Mouse (Mus musculus) MEL (cell line): ENCODE results near the gene Lamtor1. TPM values are rescaled to one million over a fixed set of nuclear protein-coding genes. Genes with fewer than 3 reads are reported as not detected.
"Not testable (repeated sequence)": the region's sequence is repeated elsewhere in the genome, so short reads cannot be mapped to it uniquely, and the experiment has no call there.

Experiments used
- DNase-seq: peaks from one replicate; pipeline ENCODE4 v3.0.0; 2011; ENCODE audit warnings: low read depth, low spot score
- H3K27ac ChIP-seq: 2 replicates; pipeline ENCODE4 v1.5.1; 2012; ENCODE audit warnings: low read depth, mild to moderate bottlenecking, control low read depth, low read length, moderate library complexity; ENCODE audit not compliant: control insufficient read depth
- H3K27me3 ChIP-seq, 2 experiments: fragments of 150-350 bp in 1 of 2; sonication (generic) in 1 of 2; 2 replicates each; pipeline ENCODE4 v1.6.1; 2012; ENCODE audit warnings: low read length in 2 of 2, mild to moderate bottlenecking in 2 of 2, improper control_type of control experiment in 1 of 2, moderate library complexity in 1 of 2; ENCODE audit not compliant: insufficient read depth in 2 of 2, control insufficient read depth in 1 of 2
- H3K36me3 ChIP-seq, 2 experiments: 2 replicates each; pipeline ENCODE4 v1.6.1; 2012 to 2014; ENCODE audit warnings: low read length in 2 of 2, improper control_type of control experiment in 1 of 2, inconsistent platforms in 1 of 2, mild to moderate bottlenecking in 1 of 2; ENCODE audit not compliant: insufficient read depth in 2 of 2, control insufficient read depth in 1 of 2
- H3K4me1 ChIP-seq, 2 experiments: fragments of 150-350 bp in 1 of 2; sonication (generic) in 1 of 2; 2 replicates each; pipeline ENCODE4 v1.6.1; 2012; ENCODE audit warnings: low read length in 2 of 2, improper control_type of control experiment in 1 of 2, mild to moderate bottlenecking in 1 of 2; ENCODE audit not compliant: insufficient read depth in 2 of 2, control insufficient read depth in 1 of 2
- H3K4me3 ChIP-seq, 2 experiments: fragments of 150-350 bp in 1 of 2; sonication (generic) in 1 of 2; 2 replicates each; pipeline ENCODE4 v1.5.1; 2012; ENCODE audit warnings: low read depth in 2 of 2, low read length in 2 of 2, mild to moderate bottlenecking in 2 of 2, moderate library complexity in 2 of 2, control low read depth in 1 of 2, improper control_type of control experiment in 1 of 2; ENCODE audit not compliant: control insufficient read depth in 1 of 2, insufficient read depth in 1 of 2
- H3K79me2 ChIP-seq: 2 replicates; pipeline ENCODE4 v1.6.1; 2012; ENCODE audit warnings: mild to moderate bottlenecking, low read length, moderate library complexity; ENCODE audit not compliant: control insufficient read depth, poor library complexity, insufficient read depth
- H3K9ac ChIP-seq: 2 replicates; pipeline ENCODE4 v1.6.1; 2012; ENCODE audit warnings: low read depth, mild to moderate bottlenecking, control low read depth, low read length, moderate library complexity; ENCODE audit not compliant: control insufficient read depth, poor library complexity, severe bottlenecking
- H3K9me3 ChIP-seq: fragments of 150-350 bp; sonication (generic); replicated peaks from 2 replicates; pipeline ENCODE4 v1.6.1; 2012; ENCODE audit warnings: mild to moderate bottlenecking, low read length, improper control_type of control experiment, moderate library complexity; ENCODE audit not compliant: insufficient read depth
- BHLHE40 ChIP-seq: IDR thresholded peaks from 2 replicates; pipeline ENCODE4 v1.6.1; 2012; ENCODE audit warnings: low read depth, mild to moderate bottlenecking, inconsistent platforms, low read length, improper control_type of control experiment, borderline replicate concordance
- CHD1 ChIP-seq: IDR thresholded peaks from 2 replicates; pipeline ENCODE4 v1.6.1; 2012; ENCODE audit warnings: low read depth, mild to moderate bottlenecking, inconsistent platforms, low read length, improper control_type of control experiment
- CHD2 ChIP-seq: IDR thresholded peaks from 2 replicates; pipeline ENCODE4 v1.6.1; 2011; ENCODE audit warnings: low read length, improper control_type of control experiment
- CTCF ChIP-seq, 3 experiments: IDR thresholded peaks in 2 of 3; conservative IDR thresholded peaks in 1 of 3; 2 replicates each; pipeline ENCODE4 v1.5.1; 2011 to 2012; ENCODE audit warnings: low read length in 3 of 3, low read depth in 2 of 3, mild to moderate bottlenecking in 2 of 3, improper control_type of control experiment in 1 of 3, inconsistent platforms in 1 of 3, mixed read lengths in 1 of 3, moderate library complexity in 1 of 3; ENCODE audit not compliant: control insufficient read depth in 1 of 3, insufficient read depth in 1 of 3, poor library complexity in 1 of 3, severe bottlenecking in 1 of 3
- ELF1 ChIP-seq: IDR thresholded peaks from 2 replicates; pipeline ENCODE4 v1.6.1; 2014; ENCODE audit warnings: low read depth, mild to moderate bottlenecking, inconsistent platforms, low read length, improper control_type of control experiment, moderate library complexity
- EP300 ChIP-seq, 2 experiments: IDR thresholded peaks; 2 replicates each; pipeline ENCODE4 v1.6.1; 2011; ENCODE audit warnings: improper control_type of control experiment in 2 of 2, low read length in 2 of 2, low read depth in 1 of 2, mild to moderate bottlenecking in 1 of 2
- ETS1 ChIP-seq: IDR thresholded peaks from 2 replicates; pipeline ENCODE4 v1.6.1; 2012; ENCODE audit warnings: low read depth, mild to moderate bottlenecking, inconsistent platforms, low read length, improper control_type of control experiment, moderate library complexity
- GATA1 ChIP-seq: IDR thresholded peaks from 2 replicates; pipeline ENCODE4 v1.6.1; 2011; ENCODE audit warnings: low read depth, low read length, improper control_type of control experiment
- KAT2A ChIP-seq: conservative IDR thresholded peaks from 2 replicates; pipeline ENCODE4 v1.6.1; 2012; ENCODE audit warnings: low read depth, low read length, improper control_type of control experiment, inconsistent platforms
- MAX ChIP-seq: IDR thresholded peaks from 2 replicates; pipeline ENCODE4 v1.6.1; 2011; ENCODE audit warnings: low read length, improper control_type of control experiment
- MAZ ChIP-seq: IDR thresholded peaks from 2 replicates; pipeline ENCODE4 v1.6.1; 2012; ENCODE audit warnings: low read depth, mild to moderate bottlenecking, inconsistent platforms, low read length, improper control_type of control experiment
- MEF2A ChIP-seq: IDR thresholded peaks from 2 replicates; pipeline ENCODE4 v1.6.1; 2014; ENCODE audit warnings: low read depth, mild to moderate bottlenecking, inconsistent platforms, low read length, improper control_type of control experiment; ENCODE audit not compliant: poor library complexity, insufficient replicate concordance, severe bottlenecking; ENCODE audit errors: extremely low read depth
- MXI1 ChIP-seq: IDR thresholded peaks from 2 replicates; pipeline ENCODE4 v1.6.1; 2011; ENCODE audit warnings: mild to moderate bottlenecking, low read depth, low read length, improper control_type of control experiment
- MYB ChIP-seq: IDR thresholded peaks from 2 replicates; pipeline ENCODE4 v1.6.1; 2011; ENCODE audit warnings: mild to moderate bottlenecking, low read depth, low read length, improper control_type of control experiment
- NELFE ChIP-seq: IDR thresholded peaks from 2 replicates; pipeline ENCODE4 v1.6.1; 2011; ENCODE audit warnings: low read depth, low read length, improper control_type of control experiment
- POLR2AphosphoS2 ChIP-seq: IDR thresholded peaks from 2 replicates; pipeline ENCODE4 v1.6.1; 2011; ENCODE audit warnings: low read length, improper control_type of control experiment
- POLR2AphosphoS5 ChIP-seq: IDR thresholded peaks from 2 replicates; pipeline ENCODE4 v1.6.1; 2012; ENCODE audit warnings: low read depth, borderline replicate concordance, mild to moderate bottlenecking, inconsistent platforms, low read length, moderate library complexity, mixed read lengths
- SIN3A ChIP-seq: IDR thresholded peaks from 2 replicates; pipeline ENCODE4 v1.6.1; 2012; ENCODE audit warnings: low read length, improper control_type of control experiment, inconsistent platforms
- SMC3 ChIP-seq: IDR thresholded peaks from 2 replicates; pipeline ENCODE4 v1.6.1; 2011; ENCODE audit warnings: low read depth, low read length, improper control_type of control experiment
- TAL1 ChIP-seq: IDR thresholded peaks from 2 replicates; pipeline ENCODE4 v1.6.1; 2012; ENCODE audit warnings: mild to moderate bottlenecking, inconsistent platforms, low read length, moderate library complexity, mixed read lengths
- TBP ChIP-seq: IDR thresholded peaks from 2 replicates; pipeline ENCODE4 v1.8.0; 2011; ENCODE audit warnings: low read depth, low read length, improper control_type of control experiment
- TCF12 ChIP-seq: IDR thresholded peaks from 2 replicates; pipeline ENCODE4 v1.6.1; 2014; ENCODE audit warnings: low read depth, mild to moderate bottlenecking, inconsistent platforms, low read length, improper control_type of control experiment, moderate library complexity
- UBTF ChIP-seq: IDR thresholded peaks from 2 replicates; pipeline ENCODE4 v1.6.1; 2012; ENCODE audit warnings: low read depth, mild to moderate bottlenecking, inconsistent platforms, low read length, improper control_type of control experiment, moderate library complexity, borderline replicate concordance; ENCODE audit not compliant: insufficient read depth
- USF2 ChIP-seq, 2 experiments: IDR thresholded peaks; 2 replicates each; pipeline ENCODE4 v1.6.1; 2011 to 2012; ENCODE audit warnings: improper control_type of control experiment in 2 of 2, low read length in 2 of 2, borderline replicate concordance in 1 of 2, inconsistent platforms in 1 of 2, low read depth in 1 of 2, mild to moderate bottlenecking in 1 of 2; ENCODE audit not compliant: insufficient read depth in 1 of 2
- ZC3H11A ChIP-seq: IDR thresholded peaks from 2 replicates; pipeline ENCODE4 v1.6.1; 2012; ENCODE audit warnings: low read depth, mild to moderate bottlenecking, inconsistent platforms, low read length, improper control_type of control experiment
- polyA plus RNA-seq, 2 experiments: library from polyadenylated mRNA; stranded (reverse) in 1 of 2; unstranded in 1 of 2; fragments of >175 nt in 1 of 2; fragments of >200 nt in 1 of 2; gene quantifications; 2 replicates each; pipeline versions ENCODE4 v1.2.1 to v1.2.4; 2012; ENCODE audit warnings: low replicate concordance in 2 of 2, low read depth in 1 of 2; ENCODE audit not compliant: insufficient read length in 2 of 2, insufficient read depth in 1 of 2, missing spikeins in 1 of 2
- total RNA-seq: library from RNA; depleted of rRNA; stranded (reverse); fragments of 300-350 nt; gene quantifications from 2 replicates; pipeline ENCODE4 v1.2.3, GENCODE M21; 2012

The Lamtor1 gene
- total and polyA plus RNA-seq, 3 experiments = 79.5 to 115 TPM; not detected in 1

GRCm38 (mm10) chr7:101949008-101949407 is 43.3 kb downstream of the Lamtor1 start:
- H3K4me3 ChIP-seq = peak overlapping the region; percentile 8 to 31; a peak in 2 of 4 replicates
- H3K9me3 ChIP-seq = not testable (repeated sequence)
- TF ChIP-seq EP300 (IDR thresholded peaks at IDR 0.05; ENCODE audit: low read depth in 1 of 2, low read length in 2 of 2) (peak in 1 of 2 experiments; percentile 41; a peak in 1 of 4 replicates), SIN3A (peak; percentile 88), MXI1 (0 out of 2 replicates have a peak, but pooled peaks have one; percentile 38), TBP (0 out of 2 replicates have a peak, but pooled peaks have one; percentile 20), GATA1 (peak; percentile 74), ETS1 (peak; percentile 92)
- TF ChIP-seq, all 39 proteins: peak for 6; not testable (repeated sequence) for 33
- peak overlapping the region; percentile 8; the same call in 1 of the 2 replicates for H3K9ac ChIP-seq
- H3K79me2 ChIP-seq = peaks cover 26% of the 10 kb centered on the region
- H3K27me3 ChIP-seq, H3K4me1 ChIP-seq: not testable (repeated sequence)
- H3K27ac ChIP-seq = 0 out of 2 replicates have a peak overlapping the region, but pooled peaks have one; percentile 19
- peaks cover 0 to 13% of the 10 kb centered on the region in 2 experiments; a peak in 2 of 4 replicates for H3K36me3 ChIP-seq
- DNase-seq = peak; percentile 85

GRCm38 (mm10) chr7:101951648-101952047 is 45.9 kb downstream of the Lamtor1 start:
- H3K79me2 ChIP-seq = peaks cover 24% of the 10 kb centered on the region

GRCm38 (mm10) chr7:101952098-101952497 is 46.4 kb downstream of the Lamtor1 start:
- Histone ChIP-seq H3K9me3 (no peaks in the 10 kb centered on the region), H3K4me3 (no peak overlapping the region), H3K27me3 (no peaks in the 10 kb centered on the region), H3K36me3 (peaks cover 0 to 32% of the 10 kb centered on the region in 2 experiments; a peak in 2 of 4 replicates), H3K27ac (no peak overlapping the region), H3K4me1 (peaks cover 23 to 24% of the 10 kb centered on the region in 2 experiments), H3K9ac (no peak overlapping the region), H3K79me2 (peaks cover 26% of the 10 kb centered on the region)
- peak; percentile 37 for DNase-seq
- TF ChIP-seq POLR2AphosphoS2 (no peak), SMC3 (no peak), MYB (no peak), USF2 (IDR thresholded peaks at IDR 0.05; ENCODE audit: borderline replicate concordance in 1 of 2, insufficient read depth in 1 of 2, low read depth in 1 of 2, low read length in 2 of 2) (no peak), MXI1 (no peak), MAX (no peak), ELF1 (no peak), NELFE (no peak), GATA1 (no peak), TAL1 (no peak), BHLHE40 (no peak), MEF2A (no peak), EP300 (IDR thresholded peaks at IDR 0.05; ENCODE audit: low read depth in 1 of 2, low read length in 2 of 2) (no peak), POLR2AphosphoS5 (no peak), KAT2A (no peak)

More at GRCm38 (mm10) chr7:101951648-101952047, 45.9 kb downstream of the Lamtor1 start:
- H3K36me3 ChIP-seq = peaks cover 0 to 29% of the 10 kb centered on the region in 2 experiments; a peak in 2 of 4 replicates
- no peak for DNase-seq
- TF ChIP-seq ZC3H11A (no peak), CHD1 (no peak), EP300 (IDR thresholded peaks at IDR 0.05; ENCODE audit: low read depth in 1 of 2, low read length in 2 of 2) (no peak), ETS1 (no peak), POLR2AphosphoS2 (no peak), SMC3 (no peak), MAZ (no peak), TCF12 (no peak), MEF2A (no peak), GATA1 (no peak), TAL1 (no peak), MYB (no peak), CTCF (IDR thresholded peaks at IDR 0.05 in 2 of 3, conservative IDR thresholded peaks at IDR 0.05 in 1 of 3; ENCODE audit: control insufficient read depth in 1 of 3, insufficient read depth in 1 of 3, low read depth in 2 of 3, low read length in 3 of 3, poor library complexity in 1 of 3, severe bottlenecking in 1 of 3) (no peak), MXI1 (no peak), UBTF (no peak), CHD2 (no peak), NELFE (no peak), POLR2AphosphoS5 (no peak)
- no peak overlapping the region for H3K27ac ChIP-seq
- H3K9ac ChIP-seq = no peak overlapping the region
- H3K9me3 ChIP-seq = no peaks in the 10 kb centered on the region
- peaks cover 19 to 20% of the 10 kb centered on the region in 2 experiments for H3K4me1 ChIP-seq
- H3K27me3 ChIP-seq = no peaks in the 10 kb centered on the region
- H3K4me3 ChIP-seq = no peak overlapping the region
